Mouse (Mus musculus) C2C12 (cell line): Measurements from ENCODE around the gene Nbeal2.

Experiments
- CEBPB ChIP-seq: IDR thresholded peaks from one replicate; pipeline ENCODE4 v1.6.1; 2011; ENCODE audit warnings: low read depth, mild to moderate bottlenecking, control low read depth, moderate library complexity
- CTCF ChIP-seq: IDR thresholded peaks from one replicate; pipeline ENCODE4 v1.5.1; 2011; ENCODE audit not compliant: control insufficient read depth, insufficient read depth, insufficient read length
- MAX ChIP-seq: IDR thresholded peaks from one replicate; pipeline ENCODE4 v1.6.1; 2011; ENCODE audit warnings: mild to moderate bottlenecking, control low read depth
- MYOG ChIP-seq: IDR thresholded peaks from one replicate; pipeline ENCODE4 v1.6.1; 2011; ENCODE audit not compliant: control insufficient read depth, insufficient read length; ENCODE audit errors: extremely low read depth

GRCm38 (mm10) chr9:110668601-110669293 lies 14.8 kb upstream of the Nbeal2 start:
- TF ChIP-seq CTCF (no peak), MAX (no peak), MYOG (no peak), CEBPB (no peak)
